Mouse (Mus musculus) heart, adult 2 months (tissue): Measurements from ENCODE around the gene Stip1.

ENCODE experiments used
- CTCF ChIP-seq: fragments of 200-600 bp; IDR thresholded peaks from 2 replicates; pipeline ENCODE4 v1.8.1; 2022; ENCODE audit warnings: antibody characterized with exemption, mild to moderate bottlenecking, moderate library complexity
- POLR2A ChIP-seq: fragments of 200-500 bp; IDR thresholded peaks from 2 replicates; pipeline ENCODE4 v1.6.1; 2011; ENCODE audit warnings: mild to moderate bottlenecking, low read depth, low read length, control low read depth; ENCODE audit not compliant: insufficient read depth

GRCm38 (mm10) chr19:7089050-7089449 is 49.3 kb upstream of the Stip1 start:
- TF ChIP-seq POLR2A: no peak
- no peak for TF ChIP-seq CTCF
